Mouse (Mus musculus): ENCODE measurements around the gene Ppp1r16b. TPM values are rescaled to one million over a fixed set of nuclear protein-coding genes. Genes with fewer than 3 reads are reported as not detected.
A peak's percentile ranks its signal among the peaks of the same experiment; 100 is the strongest.

Ppp1r16b gene
- polyA plus RNA-seq, 1 experiment from 2014 or later = 12.4 TPM

DNA sequence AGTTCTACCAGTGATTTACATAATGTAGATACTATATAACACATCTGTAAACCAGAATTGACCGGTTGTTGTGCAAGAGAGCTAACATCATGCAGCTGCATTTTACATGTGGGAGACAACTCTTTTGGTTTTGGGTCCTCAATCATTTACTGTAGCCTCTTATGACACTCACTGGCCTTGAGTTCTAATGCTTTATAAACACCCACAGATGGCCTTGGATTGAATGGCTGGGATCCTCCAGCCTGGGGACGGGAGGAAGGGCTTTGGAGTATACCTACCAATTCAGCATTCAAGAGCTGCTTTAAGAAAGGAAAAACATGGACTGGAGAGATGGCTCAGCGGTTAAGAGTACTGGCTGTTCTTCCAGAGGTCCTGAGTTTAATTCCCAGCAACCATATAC, 5.9 kb upstream of the Ppp1r16b start:
- DNase-seq (ENCODE audit: low spot score) (no peak), ATAC-seq (no peak)
- H3K4me3 ChIP-seq (ENCODE audit: low read depth, low read length) = no peak overlapping the region
- H3K9me3 ChIP-seq (replicated peaks; ENCODE audit: control insufficient read depth, low read length) = no peaks in the 10 kb centered on the region
- 80% methylated on average over 3 of the region's 3 CpGs for WGBS
- no peak overlapping the region for H3K27ac ChIP-seq (ENCODE audit: low read depth, low read length)
- no peak overlapping the region for H3K9ac ChIP-seq (ENCODE audit: low read length)
- H3K36me3 ChIP-seq (ENCODE audit: control insufficient read depth, insufficient read depth, low read length) = no peaks in the 10 kb centered on the region
- no peaks in the 10 kb centered on the region for H3K4me1 ChIP-seq (ENCODE audit: control insufficient read depth, insufficient read depth, low read length)
- no peak overlapping the region for H3K4me2 ChIP-seq (ENCODE audit: low read length)
- no peaks in the 10 kb centered on the region for H3K27me3 ChIP-seq (replicated peaks; ENCODE audit: control insufficient read depth, insufficient read depth, low read length)

DNA sequence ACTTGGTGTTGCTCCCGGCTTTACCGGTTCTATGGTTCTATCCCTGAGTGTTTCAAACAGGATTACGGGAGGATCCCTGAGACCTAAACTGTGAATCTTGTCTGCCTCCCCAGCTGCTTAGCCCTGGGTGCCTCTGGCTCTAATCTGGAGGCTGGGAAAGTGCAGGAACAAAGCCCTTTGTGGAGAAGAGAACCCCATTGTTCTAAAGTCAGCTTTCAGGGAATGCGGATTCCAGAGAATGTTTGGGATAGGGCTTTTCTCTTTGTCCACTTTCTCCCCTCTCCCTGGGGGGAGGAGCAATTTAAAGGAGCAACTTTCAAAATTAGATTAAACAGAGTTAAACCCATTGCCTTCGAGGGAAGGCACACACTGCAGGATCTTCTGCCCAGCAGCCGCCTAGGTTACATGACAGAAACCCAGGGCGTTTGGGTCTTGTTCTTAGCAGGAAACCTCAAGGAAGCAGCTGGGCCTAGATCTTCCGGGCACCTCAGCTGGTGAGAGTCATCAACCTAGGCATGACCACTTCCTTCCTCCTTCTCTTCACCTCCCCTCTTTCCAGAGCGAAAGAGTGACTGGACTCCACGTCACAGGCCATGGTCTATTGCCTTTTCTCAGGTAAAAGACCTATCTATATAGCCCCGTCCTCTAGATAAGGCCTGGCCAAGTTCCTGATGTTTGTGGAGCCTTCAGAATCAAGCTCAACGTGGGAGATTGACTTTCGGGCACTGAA, 1.0 kb downstream of the Ppp1r16b start:
- H3K27ac ChIP-seq (ENCODE audit: low read depth, low read length) = no peak overlapping the region
- H3K9ac ChIP-seq (ENCODE audit: low read length) = no peak overlapping the region
- peaks cover 6% of the 10 kb centered on the region for H3K4me1 ChIP-seq (ENCODE audit: control insufficient read depth, insufficient read depth, low read length)
- H3K27me3 ChIP-seq (replicated peaks; ENCODE audit: control insufficient read depth, insufficient read depth, low read length) = peaks cover 18% of the 10 kb centered on the region
- H3K9me3 ChIP-seq (replicated peaks; ENCODE audit: control insufficient read depth, low read length) = no peaks in the 10 kb centered on the region
- DNase-seq (ENCODE audit: low spot score) = no peak
- ATAC-seq = no peak
- 28% methylated on average over 13 of the region's 13 CpGs for WGBS
- no peak overlapping the region for H3K4me3 ChIP-seq (ENCODE audit: low read depth, low read length)
- no peaks in the 10 kb centered on the region for H3K36me3 ChIP-seq (ENCODE audit: control insufficient read depth, insufficient read depth, low read length)
- peak overlapping the region; percentile 99; the same call in 1 of the 2 replicates for H3K4me2 ChIP-seq (ENCODE audit: low read length)

DNA sequence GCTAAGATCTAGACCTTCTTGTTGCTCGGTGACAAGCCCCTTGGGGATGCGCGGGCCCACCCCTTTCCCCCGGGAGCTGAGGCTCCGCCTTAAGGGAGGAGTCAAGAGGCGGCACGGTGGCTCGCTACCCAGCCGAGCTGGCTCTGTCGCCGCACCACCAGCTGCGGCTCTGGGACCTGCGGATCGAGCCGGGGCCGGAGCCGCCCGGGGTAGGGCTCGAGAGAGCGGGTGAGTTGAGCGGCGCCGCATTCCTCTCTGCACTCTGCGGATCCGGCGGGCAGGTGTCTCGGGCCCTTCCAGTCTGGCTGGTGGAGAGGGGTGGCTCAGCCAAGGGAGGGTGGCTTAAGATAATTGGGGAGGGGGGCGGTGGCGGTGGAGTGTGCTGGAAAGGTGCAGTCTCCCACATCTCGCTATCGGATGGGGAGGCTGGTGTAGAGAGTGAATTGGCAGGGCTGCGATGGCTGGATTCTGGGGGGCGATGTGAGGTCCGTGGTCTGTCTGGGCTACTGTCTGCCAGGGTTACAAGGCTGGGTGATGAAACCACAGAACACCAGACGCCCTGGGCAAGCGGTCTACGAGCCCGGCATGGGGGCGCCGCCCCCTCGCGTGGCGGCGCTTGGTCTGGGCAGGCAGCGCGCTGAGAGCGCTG, 1.9 kb downstream of the Ppp1r16b start:
- H3K9me3 ChIP-seq (replicated peaks; ENCODE audit: control insufficient read depth, low read length) = no peaks in the 10 kb centered on the region
- ATAC-seq (peak; percentile 90), DNase-seq (ENCODE audit: low spot score) (peak; percentile 87)
- peaks cover 6% of the 10 kb centered on the region for H3K4me1 ChIP-seq (ENCODE audit: control insufficient read depth, insufficient read depth, low read length)
- H3K4me3 ChIP-seq (ENCODE audit: low read depth, low read length) = peak overlapping the region; percentile 56
- H3K27ac ChIP-seq (ENCODE audit: low read depth, low read length) = peak overlapping the region; percentile 44; the same call in 1 of the 2 replicates
- peak overlapping the region; percentile 75 for H3K9ac ChIP-seq (ENCODE audit: low read length)
- peak overlapping the region; percentile 99 for H3K4me2 ChIP-seq (ENCODE audit: low read length)
- no peaks in the 10 kb centered on the region for H3K36me3 ChIP-seq (ENCODE audit: control insufficient read depth, insufficient read depth, low read length)
- under 1% methylated on average over 47 of the region's 47 CpGs for WGBS
- H3K27me3 ChIP-seq (replicated peaks; ENCODE audit: control insufficient read depth, insufficient read depth, low read length) = peaks cover 18% of the 10 kb centered on the region

DNA sequence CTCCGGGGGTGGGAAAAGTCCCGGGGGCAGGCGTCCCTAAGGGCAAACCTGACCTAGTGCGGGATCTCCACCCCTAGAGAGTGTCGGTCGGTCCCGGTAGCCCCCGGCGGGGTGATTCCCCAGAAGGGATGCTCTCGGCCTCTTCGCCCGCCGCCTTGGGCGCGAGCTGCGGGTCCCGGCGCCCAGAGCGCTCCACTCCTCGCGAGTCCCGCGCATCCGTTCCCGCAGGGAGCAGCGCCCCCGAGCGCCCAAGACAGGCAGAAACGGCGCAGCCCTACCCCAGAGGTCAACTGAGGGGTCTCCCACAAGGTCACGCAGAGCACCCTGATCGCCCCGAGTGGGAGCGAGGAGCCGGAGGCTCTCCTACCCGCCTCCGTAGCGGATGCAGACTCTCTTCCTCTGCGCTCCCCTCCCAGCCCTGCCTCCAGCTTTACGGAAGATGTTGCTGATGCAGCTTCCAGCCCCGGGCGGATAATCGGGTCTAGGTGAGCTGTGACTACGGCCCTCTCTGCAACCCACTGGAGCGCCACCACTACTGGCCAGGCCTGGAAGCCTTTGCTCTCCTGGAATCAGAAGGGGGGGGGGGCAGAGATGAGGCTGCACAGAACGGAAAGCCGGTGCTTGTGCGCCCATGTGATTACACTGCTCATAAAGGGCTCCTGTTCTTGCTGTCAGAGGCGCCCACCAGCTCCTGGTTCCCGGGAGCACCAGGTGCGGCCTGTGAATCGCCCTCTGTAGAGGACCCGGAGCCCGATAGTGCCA, 2.7 kb downstream of the Ppp1r16b start:
- Histone ChIP-seq H3K36me3 (ENCODE audit: control insufficient read depth, insufficient read depth, low read length) (no peaks in the 10 kb centered on the region), H3K9ac (ENCODE audit: low read length) (peak overlapping the region; percentile 75), H3K27me3 (replicated peaks; ENCODE audit: control insufficient read depth, insufficient read depth, low read length) (peaks cover 18% of the 10 kb centered on the region), H3K4me1 (ENCODE audit: control insufficient read depth, insufficient read depth, low read length) (peaks cover 10% of the 10 kb centered on the region), H3K9me3 (replicated peaks; ENCODE audit: control insufficient read depth, low read length) (no peaks in the 10 kb centered on the region), H3K4me2 (ENCODE audit: low read length) (peak overlapping the region; percentile 99), H3K4me3 (ENCODE audit: low read depth, low read length) (peak overlapping the region; percentile 56), H3K27ac (ENCODE audit: low read depth, low read length) (peak overlapping the region; percentile 44; the same call in 1 of the 2 replicates)
- 0% methylated on average over 42 of the region's 54 CpGs for WGBS
- peak; percentile 56 for DNase-seq (ENCODE audit: low spot score)
- peak; percentile 52 for ATAC-seq

DNA sequence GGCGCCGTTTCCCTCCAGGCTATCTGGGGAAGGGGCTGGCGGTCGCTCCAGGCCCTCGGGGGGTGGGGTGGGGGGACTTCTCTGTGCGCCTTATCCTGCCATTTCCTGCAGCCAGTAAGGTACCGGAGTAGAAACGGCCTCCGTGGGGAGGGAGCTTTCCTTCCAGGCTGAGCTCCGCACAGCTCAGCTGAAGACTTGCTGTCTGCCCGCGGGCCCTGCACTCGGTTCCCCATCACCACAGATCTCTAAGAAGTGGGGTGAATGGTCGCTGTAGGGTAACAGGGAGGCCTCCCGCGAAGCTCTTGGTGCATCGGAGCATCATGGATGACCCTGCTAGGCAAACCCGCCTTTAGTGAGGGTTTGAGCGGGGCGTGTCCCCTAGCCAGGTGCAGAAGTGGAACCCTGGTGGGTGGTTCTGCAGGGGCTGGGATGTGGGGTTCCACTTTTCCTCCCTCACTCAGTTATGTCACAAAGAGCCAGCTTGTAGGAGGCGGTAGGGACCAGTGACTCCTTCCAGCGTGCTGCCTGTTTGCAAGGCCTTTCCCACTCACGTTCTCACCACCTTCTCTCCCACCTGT, 3.3 kb downstream of the Ppp1r16b start:
- Histone ChIP-seq H3K4me2 (ENCODE audit: low read length) (peak overlapping the region; percentile 99), H3K27ac (ENCODE audit: low read depth, low read length) (peak overlapping the region; percentile 44; the same call in 1 of the 2 replicates), H3K9ac (ENCODE audit: low read length) (peak overlapping the region; percentile 75), H3K4me1 (ENCODE audit: control insufficient read depth, insufficient read depth, low read length) (peaks cover 16% of the 10 kb centered on the region), H3K36me3 (ENCODE audit: control insufficient read depth, insufficient read depth, low read length) (no peaks in the 10 kb centered on the region), H3K27me3 (replicated peaks; ENCODE audit: control insufficient read depth, insufficient read depth, low read length) (peaks cover 18% of the 10 kb centered on the region), H3K9me3 (replicated peaks; ENCODE audit: control insufficient read depth, low read length) (no peaks in the 10 kb centered on the region), H3K4me3 (ENCODE audit: low read depth, low read length) (peak overlapping the region; percentile 56)
- DNase-seq (ENCODE audit: low spot score) (no peak), ATAC-seq (no peak; the same call in 1 of the 2 replicates)
- WGBS = 10% methylated on average over 23 of the region's 23 CpGs

DNA sequence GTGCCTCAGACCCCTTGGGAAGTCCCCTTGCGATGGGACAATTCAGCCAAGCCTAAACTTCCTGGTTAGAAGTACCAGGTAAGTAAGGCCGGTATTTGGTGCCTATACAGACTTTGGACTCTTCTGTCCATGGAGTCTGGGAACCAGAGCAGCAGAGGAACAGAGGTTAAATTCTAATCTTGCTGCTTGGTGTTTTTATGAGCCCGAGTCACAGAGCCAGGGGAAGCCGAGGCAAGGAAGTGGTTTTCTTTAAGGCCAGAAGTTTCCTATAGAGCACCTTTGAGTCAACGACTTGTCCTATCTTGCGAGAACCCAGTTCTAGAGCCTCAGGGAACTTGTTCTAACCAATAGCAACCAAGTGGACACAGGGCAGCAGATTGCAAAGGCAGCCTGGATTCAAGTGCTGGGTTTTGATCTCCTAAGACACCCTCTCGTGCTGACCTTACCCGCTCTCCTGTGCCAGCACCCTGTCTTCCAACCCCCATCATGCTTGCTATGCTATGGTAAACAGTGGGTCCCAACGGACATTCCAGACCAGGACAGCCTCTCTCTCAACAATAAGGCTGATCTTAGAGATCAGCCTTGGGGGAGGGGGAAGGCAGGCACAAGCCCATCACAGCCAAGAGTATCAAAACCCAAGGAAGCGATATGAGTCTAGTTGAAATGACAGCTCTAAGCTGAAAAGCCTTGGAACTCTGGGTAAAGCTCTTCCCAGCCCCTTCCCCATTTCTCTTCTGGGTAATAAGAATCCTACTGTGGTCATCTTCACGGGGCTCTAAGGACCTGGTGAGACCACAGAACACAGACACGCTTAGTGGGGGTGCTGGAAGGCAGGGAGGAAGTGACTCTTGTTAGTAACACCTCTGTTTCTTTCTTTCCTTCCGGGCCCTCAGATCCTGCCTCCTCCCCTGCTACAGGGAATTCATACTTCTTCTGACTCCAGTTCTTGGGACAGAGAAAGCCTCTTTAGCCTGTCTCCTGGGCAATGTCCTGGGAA, 4.3 kb downstream of the Ppp1r16b start:
- Histone ChIP-seq H3K4me2 (ENCODE audit: low read length) (peak overlapping the region; percentile 99), H3K27me3 (replicated peaks; ENCODE audit: control insufficient read depth, insufficient read depth, low read length) (peaks cover 18% of the 10 kb centered on the region), H3K9ac (ENCODE audit: low read length) (no peak overlapping the region), H3K4me1 (ENCODE audit: control insufficient read depth, insufficient read depth, low read length) (peaks cover 17% of the 10 kb centered on the region), H3K4me3 (ENCODE audit: low read depth, low read length) (peak overlapping the region; percentile 56; the same call in 1 of the 2 replicates), H3K9me3 (replicated peaks; ENCODE audit: control insufficient read depth, low read length) (no peaks in the 10 kb centered on the region), H3K27ac (ENCODE audit: low read depth, low read length) (no peak overlapping the region), H3K36me3 (ENCODE audit: control insufficient read depth, insufficient read depth, low read length) (no peaks in the 10 kb centered on the region)
- no peak for DNase-seq (ENCODE audit: low spot score)
- 68% methylated on average over 13 of the region's 13 CpGs for WGBS
- no peak for ATAC-seq

DNA sequence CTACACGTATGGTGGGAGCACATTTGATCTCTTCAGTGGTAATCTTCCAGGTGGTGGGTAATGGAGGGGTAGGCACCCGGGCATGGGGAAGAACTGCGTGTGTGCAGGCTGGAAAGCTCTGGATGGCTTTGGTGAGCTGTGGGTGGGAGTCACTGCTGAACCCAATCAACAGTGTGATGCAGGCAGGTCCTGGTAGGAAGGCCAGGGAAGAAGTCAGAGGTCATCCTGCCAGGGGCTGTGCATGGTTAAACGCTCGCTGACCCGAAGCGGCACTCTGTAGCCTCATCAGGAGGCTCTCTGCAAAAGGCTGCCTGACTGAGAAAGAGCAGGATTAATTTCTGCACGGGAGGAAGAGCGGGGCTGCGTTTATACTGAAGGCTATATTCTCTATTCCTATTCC, 5.4 kb downstream of the Ppp1r16b start:
- no peak overlapping the region for H3K4me3 ChIP-seq (ENCODE audit: low read depth, low read length)
- no peak for ATAC-seq
- H3K36me3 ChIP-seq (ENCODE audit: control insufficient read depth, insufficient read depth, low read length) = no peaks in the 10 kb centered on the region
- peaks cover 18% of the 10 kb centered on the region for H3K27me3 ChIP-seq (replicated peaks; ENCODE audit: control insufficient read depth, insufficient read depth, low read length)
- H3K4me1 ChIP-seq (ENCODE audit: control insufficient read depth, insufficient read depth, low read length) = peaks cover 17% of the 10 kb centered on the region
- WGBS = 43% methylated on average over 10 of the region's 10 CpGs
- H3K9me3 ChIP-seq (replicated peaks; ENCODE audit: control insufficient read depth, low read length) = no peaks in the 10 kb centered on the region
- H3K9ac ChIP-seq (ENCODE audit: low read length) = no peak overlapping the region
- no peak overlapping the region for H3K4me2 ChIP-seq (ENCODE audit: low read length)
- H3K27ac ChIP-seq (ENCODE audit: low read depth, low read length) = no peak overlapping the region
- DNase-seq (ENCODE audit: low spot score) = no peak

DNA sequence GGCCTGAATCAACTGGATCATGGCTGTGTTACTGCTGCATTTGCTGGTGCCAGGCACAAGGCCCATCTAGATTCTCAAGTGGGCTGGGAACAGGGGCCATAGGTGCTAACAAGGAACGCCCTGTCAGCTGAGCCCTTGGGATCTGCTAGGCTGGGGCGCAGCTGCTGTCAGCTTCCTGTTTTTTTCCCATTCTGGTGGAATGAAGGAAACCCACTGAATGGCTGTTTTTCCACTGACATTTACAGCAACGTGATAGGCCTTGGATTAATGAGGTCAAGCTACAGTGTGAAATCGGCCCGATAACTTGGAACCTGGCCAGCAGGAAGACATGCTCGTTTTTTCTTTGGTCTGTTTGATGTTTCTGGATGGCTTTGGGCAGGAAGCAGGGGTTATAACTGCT, 7.6 kb downstream of the Ppp1r16b start:
- H3K9ac ChIP-seq (ENCODE audit: low read length) = no peak overlapping the region
- peaks cover 9% of the 10 kb centered on the region for H3K27me3 ChIP-seq (replicated peaks; ENCODE audit: control insufficient read depth, insufficient read depth, low read length)
- no peaks in the 10 kb centered on the region for H3K9me3 ChIP-seq (replicated peaks; ENCODE audit: control insufficient read depth, low read length)
- WGBS = 23% methylated on average over 6 of the region's 6 CpGs
- H3K4me1 ChIP-seq (ENCODE audit: control insufficient read depth, insufficient read depth, low read length) = peaks cover 17% of the 10 kb centered on the region
- peak; percentile 66 for DNase-seq (ENCODE audit: low spot score)
- no peak overlapping the region for H3K4me3 ChIP-seq (ENCODE audit: low read depth, low read length)
- H3K36me3 ChIP-seq (ENCODE audit: control insufficient read depth, insufficient read depth, low read length) = no peaks in the 10 kb centered on the region
- peak overlapping the region; percentile 71 for H3K27ac ChIP-seq (ENCODE audit: low read depth, low read length)
- H3K4me2 ChIP-seq (ENCODE audit: low read length) = no peak overlapping the region
- peak; percentile 8; the same call in 1 of the 2 replicates for ATAC-seq
